ENCODE assay signal across 11 mouse cellular contexts in the genomic region with DNA sequence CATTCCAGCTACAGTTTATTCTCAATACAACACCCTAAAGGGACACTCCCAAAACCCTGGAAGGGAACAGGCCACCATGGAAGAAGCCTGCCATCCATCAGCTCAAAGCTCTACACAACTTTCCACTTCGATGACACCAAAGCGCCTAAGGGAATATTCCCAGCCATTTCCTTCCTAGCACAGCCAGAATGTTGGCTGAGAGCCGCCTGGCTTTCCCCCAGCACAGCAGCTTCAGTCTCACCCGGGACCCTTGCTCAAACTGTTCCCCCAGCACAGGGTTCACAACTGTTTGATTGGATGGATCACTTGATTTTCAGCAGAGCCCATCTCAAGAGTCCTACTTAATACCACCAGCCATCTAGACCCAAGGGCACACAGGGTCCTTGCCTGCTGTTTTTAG. TPM values are rescaled to one million over a fixed set of nuclear protein-coding genes. Genes with fewer than 3 reads are reported as not detected.
A peak's percentile ranks its signal among the peaks of the same experiment; 100 is the strongest.
DNase-seq lines count a peak whose midpoint lies in the region; ATAC-seq and TF ChIP-seq lines count a peak whose summit lies in the region.
"Had no signal": no experiment of that assay in that cellular context is flagged by ENCODE, and none has a peak within 500 bp of the region (broad histone marks: within the 10 kb centered on the region; RNA-seq: fewer than 3 reads in every experiment).

No protein-coding gene starts in this region.

- 65% methylated on average over 4 of the region's 4 CpGs for WGBS in heart, embryonic 13.5 days

- intact Hi-C loops in gastrocnemius, postnatal 36 days (cut with DNase I) = no loop called here

- 0 out of 2 replicates have a peak overlapping the region, but pooled peaks have one; percentile 46 for H3K27ac ChIP-seq in heart, embryonic 13.5 days (replicated peaks)
- H3K27ac ChIP-seq: midbrain, embryonic 12.5 days had no signal

- no peak for TF ChIP-seq CTCF in brain, embryonic 14.5 days (IDR thresholded peaks at IDR 0.05; ENCODE audit: borderline replicate concordance, extremely low read depth, insufficient read depth, insufficient read length)

- H3K4me1 ChIP-seq in heart, embryonic 13.5 days = peaks cover 49% of the 10 kb centered on the region
- H3K4me1 ChIP-seq: midbrain, embryonic 12.5 days had no signal

- no peak overlapping the region for H3K4me3 ChIP-seq in heart, embryonic 13.5 days
- H3K4me3 ChIP-seq: midbrain, embryonic 12.5 days had no signal

- no peaks in the 10 kb centered on the region for H3K9me3 ChIP-seq in heart, embryonic 13.5 days
- H3K9me3 ChIP-seq: midbrain, embryonic 12.5 days had no signal

- DNase-seq in gastrocnemius, postnatal 25 days = peak; percentile 22
- no peak for DNase-seq in gastrocnemius, postnatal 36 days
- peak; percentile 58 for DNase-seq in brain, embryonic 14.5 days (ENCODE audit: low read depth)
- peak; percentile 72 for DNase-seq in kidney, postnatal 14 days
- DNase-seq in spleen, postnatal 10 days (ENCODE audit: low spot score in 2 of 2) = no peak
- no peak for DNase-seq in layer of hippocampus, postnatal 36 days
- DNase-seq: thymus, adult 18-20 months had no signal

- no peak overlapping the region for H3K4me2 ChIP-seq in heart, embryonic 13.5 days
- H3K4me2 ChIP-seq: midbrain, embryonic 12.5 days had no signal

- TF ChIP-seq POLR2A in brain, embryonic 14.5 days (IDR thresholded peaks at IDR 0.05; ENCODE audit: borderline replicate concordance, extremely low read depth, insufficient read depth, insufficient read length, poor library complexity, severe bottlenecking) = no peak

- no peaks in the 10 kb centered on the region for H3K36me3 ChIP-seq in heart, embryonic 13.5 days
- H3K36me3 ChIP-seq: midbrain, embryonic 12.5 days had no signal

- H3K9ac ChIP-seq in heart, embryonic 13.5 days = no peak overlapping the region
- H3K9ac ChIP-seq: midbrain, embryonic 12.5 days had no signal

- no peaks in the 10 kb centered on the region for H3K27me3 ChIP-seq in heart, embryonic 13.5 days (replicated peaks)
- H3K27me3 ChIP-seq: CH12.LX; midbrain, embryonic 12.5 days had no signal

- ATAC-seq in heart, embryonic 13.5 days (ENCODE audit: extremely low read depth, insufficient number of reproducible peaks, low FRiP score, low TSS enrichment) = no peak
- ATAC-seq in activated CD4-positive, CD25-positive, alpha-beta regulatory T cell, adult 4 months = no peak

RNA-seq across cellular contexts. Expression of a gene that starts 37.3 kb away (rescaled TPM):
- total RNA-seq in gastrocnemius, postnatal 25 days (2021) = 10 to 100 TPM; 50.6 to 53.5 TPM
- total RNA-seq in gastrocnemius, postnatal 36 days (2021) = 10 to 100 TPM; 44.0 to 57.1 TPM
- polyA plus RNA-seq in brain, embryonic 14.5 days (2012; rRNA removed) = 35.8 and 50.1 TPM in 2 replicates
- 9.2 and 9.4 TPM in 2 replicates for polyA plus RNA-seq in heart, embryonic 13.5 days (2015; fragmentation: Nextera tagmentation; extraction: Ambion mirVana)
- polyA plus RNA-seq in activated CD4-positive, CD25-positive, alpha-beta regulatory T cell, adult 4 months (2017; shearing (Covaris generic)) = 10 to 100 TPM; 10.1 to 15.6 TPM
- 100 to 1,000 TPM; 347 to 388 TPM for total RNA-seq in layer of hippocampus, postnatal 36 days (2021)

RNA-seq across cellular contexts. Expression of a gene that starts 37.3 kb away (rescaled TPM):
- total RNA-seq in gastrocnemius, postnatal 25 days (2021) = 10 to 100 TPM; 26.6 to 37.5 TPM
- total RNA-seq in gastrocnemius, postnatal 36 days (2021) = 10 to 100 TPM; 32.0 to 36.5 TPM
- 114 and 119 TPM in 2 replicates for polyA plus RNA-seq in brain, embryonic 14.5 days (2012; rRNA removed)
- polyA plus RNA-seq in heart, embryonic 13.5 days (2015; fragmentation: Nextera tagmentation; extraction: Ambion mirVana) = 68.5 and 74.1 TPM in 2 replicates
- 10 to 100 TPM; 79.9 to 87.5 TPM for polyA plus RNA-seq in activated CD4-positive, CD25-positive, alpha-beta regulatory T cell, adult 4 months (2017; shearing (Covaris generic))
- total RNA-seq in layer of hippocampus, postnatal 36 days (2021) = 100 to 1,000 TPM; 104 to 106 TPM

Comparison
In these comparisons a context has a peak if more than half of its experiments do, and no peak if none do; other contexts are left out.
1. DNase-seq: peak in gastrocnemius, postnatal 25 days (single experiment), brain, embryonic 14.5 days (single experiment) and kidney, postnatal 14 days (single experiment); none in gastrocnemius, postnatal 36 days (0 of 2), spleen, postnatal 10 days (0 of 2) and layer of hippocampus, postnatal 36 days (0 of 2).
2. RNA of a gene that starts 37.3 kb away (total RNA-seq): 347 to 388 TPM in layer of hippocampus, postnatal 36 days; 44.0 to 57.1 TPM in gastrocnemius, postnatal 36 days and 50.6 to 53.5 TPM in gastrocnemius, postnatal 25 days; every median in the first group is over 4 times any median in the second.